Comparison of ENCODE assay signal across 19 mouse cellular contexts in genomic region chr6:35260531-35260930, GRCm38 (mm10). TPM values are rescaled to one million over a fixed set of nuclear protein-coding genes. Genes with fewer than 3 reads are reported as not detected.
A peak's percentile ranks its signal among the peaks of the same experiment; 100 is the strongest.
DNase-seq lines count a peak whose midpoint lies in the region; ATAC-seq lines count a peak whose summit lies in the region.
"Had no signal": no experiment of that assay in that cellular context is flagged by ENCODE, and none has a peak within 500 bp of the region (broad histone marks: within the 10 kb centered on the region; RNA-seq: fewer than 3 reads in every experiment).

No protein-coding gene starts in this region.

- 69% methylated on average over 7 of the region's 7 CpGs for WGBS in heart, embryonic 10.5 days
- 72% methylated on average over 7 of the region's 7 CpGs for WGBS in liver, embryonic 12.5 days (ENCODE audit: insufficient replicate concordance)
- WGBS in liver, embryonic 11.5 days = 79% methylated on average over 7 of the region's 7 CpGs

- no peaks in the 10 kb centered on the region for H3K27me3 ChIP-seq in heart, embryonic 10.5 days (ENCODE audit: insufficient read depth, poor library complexity, severe bottlenecking)
- no peaks in the 10 kb centered on the region for H3K27me3 ChIP-seq in liver, embryonic 12.5 days (replicated peaks)
- no peaks in the 10 kb centered on the region for H3K27me3 ChIP-seq in liver, embryonic 11.5 days (replicated peaks; ENCODE audit: control insufficient read depth, insufficient read depth, low read length)
- H3K27me3 ChIP-seq: forebrain, embryonic 13.5 days had no signal

- DNase-seq in heart, embryonic 10.5 days (ENCODE audit: low spot score) = no peak
- DNase-seq in heart, postnatal 14 days = no peak
- no peak for DNase-seq in liver, embryonic 11.5 days (ENCODE audit: low spot score)
- peak; percentile 35 for DNase-seq in 416B (ENCODE audit: low read depth)
- peak; percentile 11 for DNase-seq in telencephalon, adult 2 months (ENCODE audit: low read depth, low spot score)
- no peak for DNase-seq in lung, adult 18-20 months
- DNase-seq: adrenal gland, adult 2 months; adrenal gland, postnatal 25 days; cerebellum, adult 2 months; cerebellum, postnatal 10 days; forebrain, postnatal 0 days; gastrocnemius, postnatal 36 days; heart, postnatal 10 days had no signal

- no peaks in the 10 kb centered on the region for H3K9me3 ChIP-seq in heart, embryonic 10.5 days
- no peaks in the 10 kb centered on the region for H3K9me3 ChIP-seq in liver, embryonic 12.5 days (replicated peaks)
- H3K9me3 ChIP-seq in liver, embryonic 11.5 days (ENCODE audit: control insufficient read depth, low read length) = no peaks in the 10 kb centered on the region
- H3K9me3 ChIP-seq: embryonic facial prominence, embryonic 10.5 days; forebrain, embryonic 13.5 days had no signal

- no peak overlapping the region for H3K4me2 ChIP-seq in liver, embryonic 12.5 days
- no peak overlapping the region for H3K4me2 ChIP-seq in liver, embryonic 11.5 days
- H3K4me2 ChIP-seq: forebrain, embryonic 13.5 days had no signal

- peaks cover 48% of the 10 kb centered on the region for H3K4me1 ChIP-seq in heart, embryonic 10.5 days
- H3K4me1 ChIP-seq in liver, embryonic 12.5 days = peaks cover 58% of the 10 kb centered on the region
- peaks cover 42% of the 10 kb centered on the region for H3K4me1 ChIP-seq in liver, embryonic 11.5 days (replicated peaks; ENCODE audit: control insufficient read depth, insufficient read depth, low read length)

- H3K9ac ChIP-seq in liver, embryonic 12.5 days = no peak overlapping the region
- no peak overlapping the region for H3K9ac ChIP-seq in liver, embryonic 11.5 days (ENCODE audit: low read depth, low read length)
- H3K9ac ChIP-seq: forebrain, embryonic 13.5 days; forebrain, postnatal 0 days had no signal

- peaks cover 32% of the 10 kb centered on the region for H3K36me3 ChIP-seq in heart, embryonic 10.5 days
- peaks cover 57% of the 10 kb centered on the region for H3K36me3 ChIP-seq in liver, embryonic 12.5 days
- peaks cover 18% of the 10 kb centered on the region; the same call in 1 of the 2 replicates for H3K36me3 ChIP-seq in liver, embryonic 11.5 days (ENCODE audit: control insufficient read depth, insufficient read depth, low read length)

- intact Hi-C loops in heart, postnatal 14 days (cut with DNase I) = no loop called here

- H3K27ac ChIP-seq in heart, embryonic 10.5 days = peak overlapping the region; percentile 11; the same call in 1 of the 2 replicates
- peak overlapping the region; percentile 62; the same call in 1 of the 2 replicates for H3K27ac ChIP-seq in liver, embryonic 12.5 days
- H3K27ac ChIP-seq in liver, embryonic 11.5 days (ENCODE audit: low read depth, low read length) = no peak overlapping the region
- H3K27ac ChIP-seq: embryonic facial prominence, embryonic 10.5 days; forebrain, embryonic 13.5 days had no signal

- no peak for ATAC-seq in liver, embryonic 12.5 days
- ATAC-seq in liver, embryonic 11.5 days (replicated peaks; ENCODE audit: low FRiP score) = no peak
- ATAC-seq: forebrain, embryonic 13.5 days; forebrain, postnatal 0 days; hindbrain, embryonic 16.5 days; inflammation-experienced regulatory T-cells, adult 6 months had no signal

- no peak overlapping the region for H3K4me3 ChIP-seq in heart, embryonic 10.5 days
- no peak overlapping the region for H3K4me3 ChIP-seq in liver, embryonic 12.5 days
- H3K4me3 ChIP-seq in liver, embryonic 11.5 days (ENCODE audit: low read depth, low read length) = no peak overlapping the region
- H3K4me3 ChIP-seq: embryonic facial prominence, embryonic 10.5 days; forebrain, embryonic 13.5 days had no signal

RNA-seq across cellular contexts. Expression of gene Slc13a4, which starts 47.4 kb away (rescaled TPM):
- 2.9 and 3.3 TPM in 2 replicates for polyA plus RNA-seq in heart, embryonic 10.5 days (2016; fragmentation: Nextera tagmentation; extraction: Ambion mirVana)
- under 1 TPM; 0.17 to 0.33 TPM for total RNA-seq in heart, postnatal 14 days (2021)
- 0.23 and 0.25 TPM in 2 replicates for polyA plus RNA-seq in liver, embryonic 12.5 days (2016; fragmentation: Nextera tagmentation; extraction: Ambion mirVana)
- 0.15 and 0.31 TPM in 2 replicates for polyA plus RNA-seq in liver, embryonic 11.5 days (2014; fragmentation: Nextera tagmentation; extraction: Ambion mirVana)
- total RNA-seq: gastrocnemius, adult 8-10 months had no signal

Comparison
In these comparisons a context has a peak if more than half of its experiments do, and no peak if none do; other contexts are left out.
1. DNase-seq: peak in 416B (single experiment) and telencephalon, adult 2 months (single experiment); none in heart, embryonic 10.5 days (single experiment), heart, postnatal 14 days (0 of 2), liver, embryonic 11.5 days (single experiment) and lung, adult 18-20 months (0 of 2).